Mouse (Mus musculus) liver, embryonic 11.5 days (tissue): ENCODE data around the gene Dnaic1. TPM values are rescaled to one million over a fixed set of nuclear protein-coding genes. Genes with fewer than 3 reads are reported as not detected.
"Not testable (repeated sequence)": the region's sequence is repeated elsewhere in the genome, so short reads cannot be mapped to it uniquely, and the experiment has no call there.

Source experiments
- ATAC-seq: fragments of 200-750 bp; cut with Nextera tagmentation; replicated peaks from 2 replicates; pipeline ENCODE4 v1.8.0; 2017; ENCODE audit warnings: moderate number of reproducible peaks, mild to moderate bottlenecking, moderate TSS enrichment, moderate library complexity; ENCODE audit not compliant: low FRiP score
- DNase-seq: peaks from one replicate; pipeline ENCODE4 v3.0.0-alpha.2; 2017; ENCODE audit warnings: low spot score
- H3K27ac ChIP-seq: fragments of 300-500 bp; sonication (generic); 2 replicates; pipeline ENCODE4 v1.5.1; 2014; ENCODE audit warnings: mild to moderate bottlenecking, low read depth, low read length, control low read depth
- H3K27me3 ChIP-seq: fragments of 300-500 bp; sonication (generic); replicated peaks from 2 replicates; pipeline ENCODE4 v1.6.1; 2014; ENCODE audit warnings: low read length, mixed read lengths; ENCODE audit not compliant: control insufficient read depth, insufficient read depth
- H3K36me3 ChIP-seq: fragments of 300-500 bp; sonication (generic); 2 replicates; pipeline ENCODE4 v1.6.1; 2014; ENCODE audit warnings: mild to moderate bottlenecking, low read length, moderate library complexity, mixed read lengths; ENCODE audit not compliant: control insufficient read depth, insufficient read depth
- H3K4me1 ChIP-seq: fragments of 300-500 bp; sonication (generic); replicated peaks from 2 replicates; pipeline ENCODE4 v1.6.1; 2014; ENCODE audit warnings: low read length, mixed read lengths; ENCODE audit not compliant: control insufficient read depth, insufficient read depth
- H3K4me2 ChIP-seq: fragments of 300-500 bp; sonication (generic); 2 replicates; pipeline ENCODE4 v1.6.1; 2014; ENCODE audit warnings: mild to moderate bottlenecking, control low read depth, moderate library complexity
- H3K4me3 ChIP-seq: fragments of 300-500 bp; sonication (generic); 2 replicates; pipeline ENCODE4 v1.5.1; 2014; ENCODE audit warnings: low read depth, low read length, control low read depth
- H3K9ac ChIP-seq: fragments of 300-500 bp; sonication (generic); 2 replicates; pipeline ENCODE4 v1.6.1; 2014; ENCODE audit warnings: low read depth, low read length, control low read depth
- H3K9me3 ChIP-seq: fragments of 300-500 bp; sonication (generic); 2 replicates; pipeline ENCODE4 v1.6.1; 2016; ENCODE audit warnings: low read length, inconsistent platforms, mixed read lengths; ENCODE audit not compliant: control insufficient read depth
- WGBS: fragments of 180-500 bp; shearing (Covaris S2); extraction: QIAGEN DNeasy Blood & Tissue Kit; methylation state at CpG from one replicate; pipeline ENCODE4 v1.1.7; 2014; 5-methylcytosine and 5-hydroxymethylcytosine counted together
- polyA plus RNA-seq: library from polyadenylated mRNA; unstranded; fragments of >200 nt; fragmentation: Nextera tagmentation; extraction: Ambion mirVana; gene quantifications from 2 replicates; pipeline ENCODE4 v1.2.1, GENCODE M21; 2014

Dnaic1 gene
- polyA plus RNA-seq, 1 experiment from 2014 or later = 1.6 TPM

GRCm38 (mm10) chr4:41681947-41682346 lies 112.4 kb downstream of the Dnaic1 start:
- H3K36me3 ChIP-seq = no peaks in the 10 kb centered on the region
- H3K27ac ChIP-seq = no peak overlapping the region
- no peak for DNase-seq
- H3K4me2 ChIP-seq = no peak overlapping the region
- no peaks in the 10 kb centered on the region for H3K9me3 ChIP-seq
- no peak overlapping the region for H3K9ac ChIP-seq
- peaks cover 26% of the 10 kb centered on the region for H3K27me3 ChIP-seq
- 67% methylated on average over 10 of the region's 10 CpGs for WGBS
- peaks cover 9% of the 10 kb centered on the region for H3K4me1 ChIP-seq
- H3K4me3 ChIP-seq = no peak overlapping the region
- ATAC-seq = no peak

GRCm38 (mm10) chr4:41682789-41683188 lies 113.2 kb downstream of the Dnaic1 start:
- no peaks in the 10 kb centered on the region for H3K36me3 ChIP-seq
- H3K27me3 ChIP-seq = peaks cover 25% of the 10 kb centered on the region
- peak overlapping the region; percentile 26 for H3K27ac ChIP-seq
- H3K4me3 ChIP-seq = no peak overlapping the region
- ATAC-seq (no peak), DNase-seq (no peak)
- H3K9me3 ChIP-seq = no peaks in the 10 kb centered on the region
- WGBS = 16% methylated on average over 6 of the region's 6 CpGs
- H3K4me1 ChIP-seq = peaks cover 9% of the 10 kb centered on the region
- no peak overlapping the region for H3K4me2 ChIP-seq
- H3K9ac ChIP-seq = no peak overlapping the region

GRCm38 (mm10) chr4:41683303-41683702 lies 113.7 kb downstream of the Dnaic1 start:
- H3K27ac ChIP-seq, H3K4me2 ChIP-seq, H3K36me3 ChIP-seq, H3K4me3 ChIP-seq, DNase-seq, H3K9ac ChIP-seq, H3K4me1 ChIP-seq, H3K9me3 ChIP-seq: not testable (repeated sequence)
- 0 out of 2 replicates have a peak, but pooled peaks have one; percentile 29 for ATAC-seq
- 0% methylated on average over 5 of the region's 27 CpGs for WGBS
- H3K27me3 ChIP-seq = peaks cover 25% of the 10 kb centered on the region

DNA sequence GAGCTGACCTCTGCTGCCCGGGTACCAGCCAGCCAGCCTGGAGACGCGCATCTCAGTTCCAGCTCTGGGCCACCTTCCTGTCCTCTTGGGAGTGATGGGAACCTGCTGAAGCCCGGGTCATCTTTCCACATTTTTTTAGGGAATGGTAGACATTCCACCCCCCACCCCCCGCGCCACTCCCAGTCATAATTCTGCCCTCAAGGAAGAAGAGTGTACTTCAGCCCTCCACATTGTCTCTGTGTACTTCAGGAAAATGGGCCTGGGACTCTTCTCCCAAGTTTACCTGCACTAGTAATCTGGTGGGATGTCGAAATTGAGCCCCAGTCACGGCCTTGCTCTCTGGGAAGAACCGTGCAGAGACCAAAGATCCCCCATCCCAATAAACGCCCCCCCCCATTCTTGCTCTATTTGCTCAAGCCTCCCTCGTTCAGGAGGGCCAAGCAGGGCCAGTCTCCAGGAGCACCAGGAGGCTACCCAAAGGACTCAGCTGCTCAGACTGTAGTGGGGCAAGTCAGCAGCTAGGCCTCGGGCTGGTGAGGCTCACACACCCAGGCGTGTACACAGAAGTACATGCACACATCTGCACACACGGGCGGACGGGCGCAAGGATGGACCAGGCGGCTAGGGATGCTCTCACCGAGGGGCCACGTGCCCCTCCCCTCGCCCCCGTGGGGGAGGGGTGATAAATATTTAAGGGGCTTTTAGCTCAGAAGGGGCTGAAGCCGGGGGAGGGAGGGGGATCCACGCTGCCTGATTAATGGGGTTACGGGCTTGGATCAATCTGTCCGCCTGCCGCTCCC lies 114.8 kb downstream of the Dnaic1 start:
- H3K4me3 ChIP-seq, H3K9ac ChIP-seq, H3K4me1 ChIP-seq, H3K36me3 ChIP-seq, H3K4me2 ChIP-seq, DNase-seq, H3K9me3 ChIP-seq, H3K27ac ChIP-seq: not testable (repeated sequence)
- peak; percentile 4; the same call in 1 of the 2 replicates for ATAC-seq
- WGBS = 4% methylated on average over 21 of the region's 27 CpGs
- peaks cover 25% of the 10 kb centered on the region for H3K27me3 ChIP-seq

- not testable (repeated sequence) for H3K4me1 ChIP-seq, H3K9ac ChIP-seq, H3K36me3 ChIP-seq, H3K4me2 ChIP-seq, H3K27ac ChIP-seq, H3K9me3 ChIP-seq, DNase-seq, ATAC-seq, H3K4me3 ChIP-seq
- H3K27me3 ChIP-seq = peaks cover 21% of the 10 kb centered on the region
- 5% methylated on average over 12 of the region's 14 CpGs for WGBS
Measured at GRCm38 (mm10) chr4:41684931-41685453, 115.4 kb downstream of the Dnaic1 start.

DNA sequence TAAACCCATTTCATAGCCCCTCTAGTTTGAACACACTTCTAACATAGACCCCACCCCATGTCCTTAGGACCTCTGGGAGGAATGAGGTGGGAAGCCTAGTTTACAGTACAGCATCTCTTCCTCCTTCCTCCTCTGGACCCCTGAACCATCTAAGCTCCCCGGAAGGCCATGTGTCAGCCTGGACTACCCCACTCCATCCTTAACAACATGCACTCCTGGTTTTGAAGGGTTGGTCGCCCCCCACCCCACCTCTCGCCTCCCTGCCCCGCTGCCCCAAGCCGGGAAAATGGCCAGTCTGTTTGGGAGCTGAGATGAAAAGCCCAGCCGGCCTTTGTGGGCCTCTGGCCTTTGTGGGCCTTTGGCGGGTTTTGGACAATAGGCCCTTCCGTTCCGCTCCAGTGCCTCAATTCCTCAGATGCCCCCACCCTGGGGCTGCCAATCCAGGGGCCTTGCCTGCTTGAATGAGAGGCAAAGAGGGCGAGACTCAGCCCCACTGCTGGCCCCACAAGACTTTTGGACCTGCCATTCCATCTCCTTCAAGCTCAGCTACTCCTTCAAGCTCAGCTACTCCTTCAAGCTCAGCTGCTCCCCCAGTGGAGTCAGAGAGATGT lies 116.4 kb downstream of the Dnaic1 start:
- H3K9me3 ChIP-seq, ATAC-seq, H3K36me3 ChIP-seq, H3K4me2 ChIP-seq, H3K4me3 ChIP-seq, H3K9ac ChIP-seq, H3K4me1 ChIP-seq, DNase-seq, H3K27ac ChIP-seq: not testable (repeated sequence)
- WGBS = 60% methylated on average over 9 of the region's 10 CpGs
- H3K27me3 ChIP-seq = peaks cover 19% of the 10 kb centered on the region

Other genes with a start within 250 kb of the Dnaic1 start
- gene Ubap1, start 220.8 kb upstream of the Dnaic1 start, polyA plus RNA-seq = 37.1 and 38.3 TPM in 2 replicates
- 6.2 and 8.6 TPM in 2 replicates for gene Kif24, start 104.9 kb upstream of the Dnaic1 start, polyA plus RNA-seq
- gene Nudt2, start 104.6 kb upstream of the Dnaic1 start, polyA plus RNA-seq = 45.5 and 49.0 TPM in 2 replicates
- gene AI464131, start 66.7 kb upstream of the Dnaic1 start, polyA plus RNA-seq = 1.5 TPM in 2 replicates
- 0.43 TPM in 1 of 2 replicates, not detected in the other for gene 1110017D15Rik, start 52.4 kb upstream of the Dnaic1 start, polyA plus RNA-seq
- gene Fam219a, start 237 bp upstream of the Dnaic1 start, polyA plus RNA-seq = 1.4 and 2.0 TPM in 2 replicates
- gene Enho, start 70.5 kb downstream of the Dnaic1 start, polyA plus RNA-seq = 3.7 and 3.8 TPM in 2 replicates
- gene Cntfr, start 127.3 kb downstream of the Dnaic1 start, polyA plus RNA-seq = 5.2 and 6.0 TPM in 2 replicates
- 66.8 and 72.9 TPM in 2 replicates for gene Il11ra1, start 130.2 kb downstream of the Dnaic1 start, polyA plus RNA-seq
- 67.8 and 71.2 TPM in 2 replicates for gene Rpp25l, start 143.8 kb downstream of the Dnaic1 start, polyA plus RNA-seq
- gene Dctn3, start 153.4 kb downstream of the Dnaic1 start, polyA plus RNA-seq = 107 and 118 TPM in 2 replicates
- not detected in 2 replicates for gene Arid3c, start 161.4 kb downstream of the Dnaic1 start, polyA plus RNA-seq
- 40.7 and 45.8 TPM in 2 replicates for gene Galt, start 185.5 kb downstream of the Dnaic1 start, polyA plus RNA-seq
- gene Sigmar1, start 186.4 kb downstream of the Dnaic1 start, polyA plus RNA-seq = 87.5 and 90.5 TPM in 2 replicates
- gene Ccl27a, start 204.5 kb downstream of the Dnaic1 start, polyA plus RNA-seq = 14.4 TPM in 2 replicates